11 mouse cellular contexts compared by ENCODE assay signal in the genomic region with DNA sequence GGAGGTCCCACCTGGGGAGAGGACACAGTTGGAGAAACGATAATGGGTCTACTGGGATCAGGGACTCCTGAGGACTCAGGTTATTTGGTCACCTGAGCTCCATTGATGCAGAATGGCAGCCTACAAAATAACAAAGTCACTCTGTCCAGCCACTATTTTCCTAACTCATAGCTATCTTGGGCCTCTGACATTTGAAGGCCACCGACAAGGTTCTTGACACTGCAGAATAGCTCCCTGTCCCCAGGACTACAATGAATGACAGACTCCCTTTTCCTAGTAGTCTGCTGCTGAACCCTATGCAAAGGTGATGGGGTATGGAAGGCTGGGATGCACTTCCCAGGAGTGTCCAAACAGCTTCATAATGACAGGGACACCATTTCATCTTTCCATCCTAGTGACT. TPM values are rescaled to one million over a fixed set of nuclear protein-coding genes. Genes with fewer than 3 reads are reported as not detected.
DNase-seq lines count a peak whose midpoint lies in the region; ATAC-seq lines count a peak whose summit lies in the region.
"Had no signal": no experiment of that assay in that cellular context is flagged by ENCODE, and none has a peak within 500 bp of the region (broad histone marks: within the 10 kb centered on the region; RNA-seq: fewer than 3 reads in every experiment).

No protein-coding gene starts in this region.

- ATAC-seq in megakaryocyte progenitor cell, adult 5-6 weeks (replicated peaks; ENCODE audit: poor library complexity) = no peak
- ATAC-seq: forebrain, embryonic 15.5 days; forebrain, postnatal 0 days had no signal

- DNase-seq in adrenal gland, adult 2 months = peak; percentile 58
- no peak for DNase-seq in adrenal gland, postnatal 4 days (ENCODE audit: low spot score in 2 of 2)
- peak; percentile 30 for DNase-seq in adrenal gland, adult 8-10 months
- peak; percentile 37 for DNase-seq in adrenal gland, postnatal 10 days
- DNase-seq in adrenal gland, postnatal 36 days = peak; percentile 42 to 47
- DNase-seq in adipocyte (ENCODE audit: low spot score) = no peak
- DNase-seq: forebrain, postnatal 0 days had no signal

RNA-seq across cellular contexts. Expression of a gene that starts 55.8 kb away (rescaled TPM):
- 10 to 100 TPM; 21.2 to 22.1 TPM for total RNA-seq in adrenal gland, adult 2 months (2021)
- polyA plus RNA-seq in adrenal gland, adult 2 months (2012; rRNA removed) = 7.9 and 10.5 TPM in 2 replicates
- 10 to 100 TPM; 62.6 to 78.4 TPM for total RNA-seq in adrenal gland, postnatal 4 days (2021)
- 10 to 100 TPM; 15.8 to 21.4 (median 20.1) TPM for total RNA-seq in adrenal gland, adult 8-10 months (2022)
- 10 to 100 TPM; 32.3 to 48.8 TPM for total RNA-seq in adrenal gland, postnatal 10 days (2021)
- 10 to 100 TPM; 20.9 to 23.6 TPM for total RNA-seq in adrenal gland, postnatal 36 days (2021)
- total RNA-seq in megakaryocyte progenitor cell, adult 5-6 weeks (2015) = 17.4 and 19.1 TPM in 2 replicates
- total RNA-seq in megakaryocyte progenitor cell, adult 5-6 weeks (2017) = 15.1 and 16.8 TPM in 2 replicates
- total RNA-seq: MEL had no signal
- polyA plus RNA-seq: C2C12 had no signal

Comparison
In these comparisons a context has a peak if more than half of its experiments do, and no peak if none do; other contexts are left out.
1. DNase-seq: peak in adrenal gland, adult 2 months (single experiment), adrenal gland, adult 8-10 months (single experiment), adrenal gland, postnatal 10 days (single experiment) and adrenal gland, postnatal 36 days (2 of 2); none in adrenal gland, postnatal 4 days (0 of 2) and adipocyte (single experiment).